Mouse (Mus musculus) frontal cortex, postnatal 10 days (tissue): ENCODE measurements at regions not wholly inside any gene's neighbourhood (a gene's known extent, or its start where the extent isn't known, plus 50 kb on each side); places are given as distances from the start of the nearest gene placed in this dataset.

Experiments
- DNase-seq, 2 experiments: peaks; one replicate each; pipeline ENCODE4 v3.0.0; 2022; ENCODE audit warnings: low spot score in 2 of 2, mixed read lengths in 1 of 2

DNA sequence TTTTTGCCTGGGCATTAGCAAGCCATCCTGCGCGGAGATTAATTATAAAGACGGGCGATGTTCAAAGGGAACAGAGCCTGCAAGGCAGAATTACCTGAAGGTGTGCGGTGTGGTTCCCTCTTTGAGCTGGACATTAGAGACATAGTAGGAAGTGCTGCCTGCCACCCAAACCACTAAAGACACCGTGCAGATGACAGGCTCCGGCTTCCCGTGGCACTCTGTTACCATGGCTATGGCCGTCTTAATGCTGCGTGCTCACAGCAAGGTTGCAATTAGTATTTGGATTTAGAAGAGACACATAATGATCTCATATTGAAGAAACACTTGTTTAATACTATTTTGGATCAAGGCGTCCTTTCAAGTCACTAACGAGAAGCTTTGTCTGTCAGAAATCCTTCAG is 95.0 kb upstream of the Sox5 start:
- no peak for DNase-seq

DNA sequence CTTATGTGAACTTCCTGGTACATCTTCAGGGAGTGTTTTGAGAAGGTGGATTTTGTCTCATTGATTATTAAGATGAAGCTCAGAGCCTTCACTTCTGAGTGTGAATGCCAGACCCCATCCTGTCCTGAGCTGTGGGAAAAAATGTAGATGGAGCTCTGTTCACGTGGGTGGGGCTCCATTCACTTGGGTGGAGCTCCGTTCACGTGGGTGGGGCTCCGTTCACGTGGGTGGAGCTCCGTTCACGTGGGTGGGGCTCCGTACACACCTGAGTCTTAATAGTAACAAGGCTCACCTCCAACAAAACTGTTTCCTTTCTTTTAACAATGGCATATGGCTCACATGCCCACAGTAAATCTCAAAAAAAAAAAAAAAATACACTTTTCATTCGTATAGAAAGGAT is 94.1 kb upstream of the Sox5 start:
- no peak for DNase-seq

DNA sequence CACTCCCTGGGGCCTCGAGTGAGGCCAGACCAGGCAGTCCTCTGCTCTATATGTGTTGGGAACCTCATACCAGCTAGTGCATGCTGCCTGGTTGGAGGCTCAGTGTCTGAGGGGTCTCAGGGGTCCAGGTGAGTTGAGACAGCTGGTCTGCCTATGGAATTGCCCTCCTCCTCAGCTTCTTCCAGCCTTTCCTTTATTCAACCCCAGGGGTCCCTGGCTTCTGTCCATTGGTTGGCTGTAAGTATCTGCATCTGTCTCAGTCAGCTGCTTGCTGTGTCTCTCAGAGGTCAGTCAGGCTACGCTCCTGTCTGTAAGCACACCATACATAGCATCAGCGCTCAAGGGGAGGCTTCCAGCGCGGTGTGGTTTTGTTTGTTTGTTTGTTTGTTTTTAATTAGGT is 92.5 kb upstream of the Sox5 start:
- no peak for DNase-seq

DNA sequence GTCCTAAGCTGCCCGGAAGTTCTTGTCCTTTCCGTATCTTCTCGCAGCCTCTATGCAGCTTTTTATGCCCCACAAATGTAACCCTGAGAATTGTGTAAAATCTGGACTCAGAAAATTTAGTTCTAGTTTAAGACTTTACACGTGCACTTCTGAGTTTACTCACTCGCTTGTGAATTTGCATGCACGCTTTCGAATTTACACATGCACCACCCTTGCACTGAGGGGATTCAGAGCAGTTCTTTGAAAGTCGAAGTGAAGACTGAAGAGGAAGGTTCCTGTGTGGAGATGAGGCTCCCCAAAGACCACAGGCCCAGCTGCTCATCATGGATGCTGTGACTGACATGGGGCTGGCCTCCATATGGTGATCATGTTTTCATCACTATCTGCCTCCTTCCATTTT is 89.2 kb upstream of the Sox5 start:
- DNase-seq = no peak

DNA sequence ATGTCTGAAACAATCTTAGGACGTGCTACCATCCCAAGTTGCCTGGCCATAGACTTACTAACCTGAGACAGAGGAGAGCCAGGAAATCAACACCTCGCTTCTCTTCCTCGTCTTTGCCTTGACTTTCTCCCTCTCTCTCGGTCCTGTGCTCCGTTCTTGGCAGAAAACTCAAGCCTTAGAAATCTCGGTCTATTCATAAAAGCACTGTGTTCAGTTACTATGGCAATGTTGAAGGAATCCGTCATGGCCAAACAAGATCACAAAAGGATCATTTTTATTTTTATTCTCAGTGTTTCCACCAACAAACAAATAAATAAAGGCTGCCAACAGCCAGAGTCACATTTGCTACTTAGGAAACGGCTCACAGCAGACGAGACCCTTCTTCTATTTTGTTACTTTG is 85.6 kb upstream of the Sox5 start:
- no peak for DNase-seq

DNA sequence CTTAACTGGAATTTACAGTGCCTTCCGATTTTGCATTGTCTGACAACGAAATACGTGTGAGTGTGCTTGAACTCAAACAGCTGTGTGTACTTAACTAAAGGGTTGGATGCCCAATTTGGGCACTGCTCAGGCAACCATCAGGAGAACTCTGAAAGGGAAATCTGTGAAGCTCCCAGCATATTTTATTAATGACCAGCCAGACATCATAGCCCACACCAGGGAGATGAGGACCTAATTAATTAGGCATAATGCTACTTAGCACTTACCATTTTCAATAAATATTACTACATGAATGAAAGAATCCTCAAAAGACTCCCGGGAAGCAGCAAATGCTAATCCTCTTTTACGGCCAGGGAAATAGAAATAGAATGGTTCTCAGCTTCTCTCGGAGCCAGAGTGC is 82.2 kb upstream of the Sox5 start:
- DNase-seq = no peak

DNA sequence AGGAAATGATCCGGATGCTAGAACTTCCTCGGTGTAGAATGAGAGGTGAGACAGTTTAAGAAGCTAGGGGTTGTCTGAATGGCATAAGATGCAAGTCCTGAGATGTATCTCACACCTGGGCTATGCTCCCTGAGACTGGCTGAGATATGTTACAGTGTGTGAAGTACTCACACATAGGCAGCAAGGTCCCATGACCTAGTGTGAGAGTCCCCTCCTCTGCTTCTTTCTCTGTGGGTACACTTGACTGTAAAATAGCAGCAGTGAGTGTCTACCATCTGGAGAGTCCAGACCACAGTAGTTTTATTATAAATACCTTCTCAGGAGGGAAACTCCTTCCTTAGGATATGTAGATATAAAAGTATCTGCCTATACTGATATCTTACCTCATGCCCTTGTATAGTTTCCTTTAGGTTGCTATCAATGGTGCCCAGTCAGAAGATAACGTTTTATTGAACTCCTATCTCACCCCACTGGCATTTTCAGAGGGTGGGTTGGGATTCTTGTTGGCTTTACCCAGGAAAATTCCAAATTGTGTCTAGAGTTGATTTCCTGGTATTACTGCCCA is 81.7 kb upstream of the Sox5 start:
- DNase-seq = no peak

DNA sequence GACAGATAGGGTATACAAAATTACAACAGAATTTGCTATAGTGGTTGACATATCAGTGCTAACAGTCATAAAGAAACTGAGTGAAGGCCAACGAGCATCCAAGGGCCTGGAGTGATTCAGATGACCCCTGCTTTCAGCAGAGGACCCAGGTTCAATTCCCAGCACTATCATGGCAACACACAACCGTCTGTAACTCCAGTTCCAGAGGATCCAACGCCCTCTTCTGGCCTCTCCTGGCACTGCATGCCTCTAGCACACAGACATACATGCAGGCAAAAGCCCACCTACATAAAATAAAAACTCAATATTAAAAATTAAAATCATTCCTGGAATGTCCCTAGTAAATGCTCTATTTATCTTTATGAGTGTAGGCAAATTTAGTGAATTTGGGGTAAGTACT is 59.7 kb upstream of the Sox5 start:
- DNase-seq = no peak

DNA sequence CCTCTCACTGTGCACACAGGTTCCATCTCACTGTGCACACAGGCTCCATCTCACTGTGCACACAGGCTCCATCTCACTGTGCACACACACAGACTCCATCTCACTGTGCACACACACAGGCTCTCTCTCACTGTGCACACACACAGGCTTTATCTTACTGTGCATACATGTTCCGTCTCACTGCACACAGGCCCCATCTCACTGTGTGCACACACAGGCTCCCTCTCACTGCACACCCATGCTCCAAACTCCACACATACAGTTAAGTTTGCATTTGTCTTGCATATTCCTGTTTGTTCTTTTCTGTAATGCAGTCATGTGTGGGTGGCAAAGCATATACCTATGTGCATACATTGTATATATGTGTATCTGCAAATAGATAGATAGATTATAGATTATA is 57.6 kb upstream of the Sox5 start:
- no peak for DNase-seq

DNA sequence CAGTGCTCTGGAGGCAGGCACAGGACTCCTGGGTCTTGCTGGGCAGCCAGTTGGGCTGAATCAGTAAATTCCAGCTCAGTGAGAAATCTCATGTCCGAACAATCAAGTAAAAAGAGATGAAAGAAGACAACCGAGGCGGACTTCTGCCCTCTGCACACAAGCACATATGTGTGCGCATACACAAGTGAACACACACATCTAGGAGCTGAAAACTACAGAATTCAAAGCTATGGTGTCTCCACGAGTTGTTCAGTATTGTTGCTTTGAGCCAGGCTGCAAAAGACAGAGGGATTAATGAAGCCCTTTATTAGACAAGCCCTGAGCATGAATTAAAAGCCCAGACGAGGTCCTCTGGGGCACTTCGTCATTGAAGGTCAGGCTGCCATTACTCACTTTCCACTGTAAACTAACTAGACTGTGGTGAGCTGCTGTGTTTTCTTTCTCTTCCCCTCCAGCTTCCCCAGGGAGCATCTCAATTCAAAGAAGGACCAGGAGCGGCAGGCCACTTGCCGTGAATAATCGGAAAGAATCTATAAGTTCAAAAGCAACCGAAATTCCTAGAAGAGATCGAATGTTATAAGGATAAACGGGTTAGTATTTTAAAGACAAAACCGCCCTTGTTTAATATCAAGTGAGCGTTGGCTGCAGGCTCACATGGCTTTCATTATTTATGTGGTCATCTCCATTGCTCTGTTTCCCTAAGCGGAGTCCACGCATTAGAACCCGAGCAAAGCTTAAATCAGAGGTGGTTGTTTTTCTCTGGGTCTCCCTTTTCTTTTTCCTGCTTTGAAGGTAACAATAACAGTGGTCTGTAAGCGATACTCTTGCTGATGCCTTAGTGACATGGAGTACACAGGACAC is 52.8 kb upstream of the Sox5 start:
- DNase-seq = no peak
